Mouse (Mus musculus) forebrain, postnatal 0 days (tissue): Measurements from ENCODE around the gene Sdhb. TPM values are rescaled to one million over a fixed set of nuclear protein-coding genes. Genes with fewer than 3 reads are reported as not detected.
A peak's percentile ranks its signal among the peaks of the same experiment; 100 is the strongest.

Source experiments
- ATAC-seq: fragments of 200-750 bp; cut with Nextera tagmentation; 2 replicates; pipeline ENCODE4 v1.8.0; 2017; ENCODE audit warnings: mild to moderate bottlenecking, moderate library complexity
- DNase-seq: peaks from one replicate; pipeline ENCODE4 v3.0.0-alpha.2; 2015
- H3K27ac ChIP-seq: fragments of 300-500 bp; sonication (generic); 2 replicates; pipeline ENCODE4 v1.5.1; 2014; ENCODE audit warnings: low read depth, mild to moderate bottlenecking, antibody characterized with exemption, low read length, moderate library complexity, mixed read lengths
- H3K27me3 ChIP-seq: fragments of 300-500 bp; sonication (generic); 2 replicates; pipeline ENCODE4 v1.6.1; 2014; ENCODE audit warnings: mild to moderate bottlenecking, low read length, mixed read lengths; ENCODE audit not compliant: insufficient read depth
- H3K36me3 ChIP-seq: fragments of 300-500 bp; sonication (generic); 2 replicates; pipeline ENCODE4 v1.6.1; 2014; ENCODE audit warnings: mild to moderate bottlenecking, moderate library complexity; ENCODE audit not compliant: insufficient read depth
- H3K4me1 ChIP-seq: fragments of 300-500 bp; sonication (generic); 2 replicates; pipeline ENCODE4 v1.6.1; 2014; ENCODE audit warnings: antibody characterized with exemption; ENCODE audit not compliant: insufficient read depth
- H3K4me2 ChIP-seq: fragments of 300-500 bp; sonication (generic); 2 replicates; pipeline ENCODE4 v1.6.1; 2014; ENCODE audit warnings: low read depth, mild to moderate bottlenecking, moderate library complexity
- H3K4me3 ChIP-seq: fragments of 300-500 bp; sonication (generic); 2 replicates; pipeline ENCODE4 v1.5.1; 2014; ENCODE audit warnings: low read depth, low read length, mixed read lengths
- H3K9ac ChIP-seq: fragments of 300-500 bp; sonication (generic); 2 replicates; pipeline ENCODE4 v1.6.1; 2014; ENCODE audit warnings: mild to moderate bottlenecking
- H3K9me3 ChIP-seq: fragments of 300-500 bp; sonication (generic); 2 replicates; pipeline ENCODE4 v1.6.1; 2016; ENCODE audit warnings: low read length
- CTCF ChIP-seq: sonication (generic); IDR thresholded peaks from 2 replicates; pipeline ENCODE4 v1.5.1; 2016; ENCODE audit warnings: antibody characterized with exemption, control low read depth, low read depth
- WGBS: fragments of 180-500 bp; shearing (Covaris S2); extraction: QIAGEN DNeasy Blood & Tissue Kit; methylation state at CpG from one replicate; pipeline ENCODE4 v1.1.7; 2014; 5-methylcytosine and 5-hydroxymethylcytosine counted together
- polyA plus RNA-seq: library from polyadenylated mRNA; unstranded; fragments of >200 nt; fragmentation: Nextera tagmentation; extraction: Ambion mirVana; gene quantifications from 2 replicates; pipeline ENCODE4 v1.2.1, GENCODE M21; 2015
- total RNA-seq: library from RNA; depleted of rRNA; stranded (reverse); fragments of >200 nt; gene quantifications from 2 replicates; pipeline ENCODE4 v1.2.3, GENCODE M21; 2014

Sdhb gene
- total and polyA plus RNA-seq, 2 experiments from 2014 or later: 254 to 564 TPM

- no peaks in the 10 kb centered on the region for H3K27me3 ChIP-seq
- H3K4me3 ChIP-seq: peak within 1 kb of the TSS; percentile 86
- H3K4me2 ChIP-seq: peak within 1 kb of the TSS; percentile 77
- 1% methylated on average over 58 of the region's 58 CpGs for WGBS
- H3K36me3 ChIP-seq: peaks cover 6% of the 10 kb centered on the region; the same call in 1 of the 2 replicates
- ATAC-seq (peak; percentile 91), DNase-seq (peak; percentile 94)
- H3K27ac ChIP-seq: peak within 1 kb of the TSS; percentile 86
- peak within 1 kb of the TSS; percentile 94 for H3K9ac ChIP-seq
- peaks cover 15% of the 10 kb centered on the region for H3K4me1 ChIP-seq
- H3K9me3 ChIP-seq: no peaks in the 10 kb centered on the region
- TF ChIP-seq CTCF: peak; percentile 67
These were observed 25.9 kb downstream of the Sdhb start, which contains the start of gene Atp13a2 for GRCm38 (mm10) chr4:140986711-140987395. Atp13a2 (plus strand) TSS chr4:140986873.

GRCm38 (mm10) chr4:140987476-140987875, 26.5 kb downstream of the Sdhb start:
- TF ChIP-seq CTCF: no peak
- WGBS: 31% methylated on average over 7 of the region's 7 CpGs
- no peak for DNase-seq
- H3K4me2 ChIP-seq: peak overlapping the region; percentile 77
- peaks cover 12% of the 10 kb centered on the region for H3K36me3 ChIP-seq
- H3K27me3 ChIP-seq: no peaks in the 10 kb centered on the region
- ATAC-seq: peak; percentile 13; the same call in 1 of the 2 replicates
- no peaks in the 10 kb centered on the region for H3K9me3 ChIP-seq
- peak overlapping the region; percentile 86 for H3K27ac ChIP-seq
- H3K9ac ChIP-seq: peak overlapping the region; percentile 94
- H3K4me3 ChIP-seq: peak overlapping the region; percentile 86
- H3K4me1 ChIP-seq: peaks cover 15% of the 10 kb centered on the region

GRCm38 (mm10) chr4:140988706-140989290, 27.8 kb downstream of the Sdhb start:
- Histone ChIP-seq H3K9ac (0 out of 2 replicates have a peak overlapping the region, but pooled peaks have one; percentile 3), H3K27ac (no peak overlapping the region), H3K4me2 (no peak overlapping the region; the same call in 1 of the 2 replicates), H3K9me3 (no peaks in the 10 kb centered on the region), H3K27me3 (no peaks in the 10 kb centered on the region), H3K36me3 (peaks cover 25% of the 10 kb centered on the region), H3K4me1 (peaks cover 15% of the 10 kb centered on the region), H3K4me3 (no peak overlapping the region)
- no peak for TF ChIP-seq CTCF
- ATAC-seq (no peak), DNase-seq (no peak)
- 62% methylated on average over 7 of the region's 7 CpGs for WGBS

- Histone ChIP-seq H3K9me3 (no peaks in the 10 kb centered on the region), H3K27ac (no peak overlapping the region), H3K4me3 (no peak overlapping the region), H3K27me3 (no peaks in the 10 kb centered on the region), H3K4me1 (peaks cover 15% of the 10 kb centered on the region), H3K36me3 (peaks cover 31% of the 10 kb centered on the region), H3K9ac (no peak overlapping the region), H3K4me2 (no peak overlapping the region)
- TF ChIP-seq CTCF: no peak
- ATAC-seq: no peak
- DNase-seq: no peak
- 93% methylated on average over 14 of the region's 14 CpGs for WGBS
These were observed 28.4 kb downstream of the Sdhb start for GRCm38 (mm10) chr4:140989447-140989846.

GRCm38 (mm10) chr4:140992215-140992614, 31.2 kb downstream of the Sdhb start:
- DNase-seq: no peak
- Histone ChIP-seq H3K27ac (no peak overlapping the region), H3K36me3 (peaks cover 59% of the 10 kb centered on the region), H3K4me2 (no peak overlapping the region), H3K9ac (no peak overlapping the region), H3K4me3 (no peak overlapping the region), H3K9me3 (no peaks in the 10 kb centered on the region), H3K27me3 (no peaks in the 10 kb centered on the region), H3K4me1 (peaks cover 15% of the 10 kb centered on the region)
- whole genome bisulfite sequencing: 74% methylated on average over 20 of the region's 20 CpGs
- TF ChIP-seq CTCF: no peak
- ATAC-seq: no peak

- peaks cover 71% of the 10 kb centered on the region for H3K36me3 ChIP-seq
- no peak overlapping the region for H3K27ac ChIP-seq
- no peaks in the 10 kb centered on the region for H3K9me3 ChIP-seq
- ATAC-seq (no peak), DNase-seq (no peak)
- TF ChIP-seq CTCF: no peak
- H3K9ac ChIP-seq: no peak overlapping the region
- no peak overlapping the region for H3K4me3 ChIP-seq
- H3K4me1 ChIP-seq: peaks cover under 1% of the 10 kb centered on the region; the same call in 1 of the 2 replicates
- H3K27me3 ChIP-seq: no peaks in the 10 kb centered on the region
- WGBS: 87% methylated on average over 8 of the region's 8 CpGs
- H3K4me2 ChIP-seq: no peak overlapping the region
These were observed 32.8 kb downstream of the Sdhb start for GRCm38 (mm10) chr4:140993846-140994245.

- H3K9ac ChIP-seq: no peak overlapping the region
- H3K9me3 ChIP-seq: no peaks in the 10 kb centered on the region
- no peak overlapping the region for H3K4me3 ChIP-seq
- ATAC-seq (no peak), DNase-seq (no peak)
- TF ChIP-seq CTCF: no peak
- peaks cover 84% of the 10 kb centered on the region for H3K36me3 ChIP-seq
- H3K27ac ChIP-seq: no peak overlapping the region
- H3K4me1 ChIP-seq: no peaks in the 10 kb centered on the region
- no peak overlapping the region for H3K4me2 ChIP-seq
- 88% methylated on average over 8 of the region's 8 CpGs for WGBS
- H3K27me3 ChIP-seq: no peaks in the 10 kb centered on the region
These were observed 34.8 kb downstream of the Sdhb start for GRCm38 (mm10) chr4:140995811-140996210.
